ENCODE assay signal across 24 mouse cellular contexts in the genomic region with DNA sequence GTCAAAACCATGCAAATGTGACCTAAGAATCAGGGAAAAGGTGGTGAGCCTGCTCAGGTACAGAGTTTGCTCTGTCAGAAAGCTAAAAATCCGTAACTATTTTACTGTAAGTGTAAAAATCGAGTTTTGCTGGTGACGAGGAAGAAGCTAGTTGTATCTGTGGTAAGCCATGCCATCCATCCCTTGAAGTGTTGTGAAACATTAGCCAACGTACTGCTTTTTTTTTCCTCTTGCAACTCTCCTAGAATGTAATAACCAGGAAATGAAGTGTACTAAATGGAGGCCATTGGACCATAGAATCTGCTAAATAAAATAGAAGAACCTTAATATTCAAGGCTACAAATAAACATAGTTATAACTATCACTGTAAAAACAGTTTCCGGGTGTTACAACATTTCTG. TPM values are rescaled to one million over a fixed set of nuclear protein-coding genes. Genes with fewer than 3 reads are reported as not detected.
"Had no signal": no experiment of that assay in that cellular context is flagged by ENCODE, and none has a peak within 500 bp of the region (broad histone marks: within the 10 kb centered on the region; RNA-seq: fewer than 3 reads in every experiment).

No protein-coding gene starts in this region.

- H3K9ac ChIP-seq: heart, embryonic 12.5 days; hindbrain, embryonic 12.5 days; hindbrain, embryonic 14.5 days; intestine, embryonic 15.5 days; limb, embryonic 12.5 days had no signal

- H3K9me3 ChIP-seq: heart, embryonic 10.5 days; heart, embryonic 12.5 days; hindbrain, embryonic 10.5 days; hindbrain, embryonic 12.5 days; intestine, embryonic 15.5 days; limb, embryonic 10.5 days; limb, embryonic 12.5 days had no signal

- DNase-seq: gastrocnemius, postnatal 14 days; gastrocnemius, postnatal 36 days; heart, adult 18-20 months; heart, postnatal 10 days; heart, postnatal 4 days; kidney, adult 18-20 months; kidney, adult 8-10 months; kidney, postnatal 10 days; kidney, postnatal 25 days; kidney, postnatal 4 days; liver had no signal

- H3K4me1 ChIP-seq: hindbrain, embryonic 10.5 days; hindbrain, embryonic 12.5 days; intestine, embryonic 15.5 days had no signal

- H3K4me2 ChIP-seq: heart, embryonic 12.5 days; hindbrain, embryonic 12.5 days; hindbrain, embryonic 14.5 days; intestine, embryonic 15.5 days; limb, embryonic 12.5 days; liver, embryonic 11.5 days had no signal

- ATAC-seq: hindbrain, embryonic 16.5 days; inflammation-experienced regulatory T-cells, adult 6 months; intestine, embryonic 15.5 days had no signal

- H3K4me3 ChIP-seq: heart, embryonic 10.5 days; heart, embryonic 12.5 days; hindbrain, embryonic 10.5 days; hindbrain, embryonic 12.5 days; intestine, embryonic 15.5 days; layer of hippocampus, adult 2 months; left cerebral cortex, adult 2 months; limb, embryonic 10.5 days; limb, embryonic 12.5 days had no signal

- H3K27me3 ChIP-seq: heart, embryonic 12.5 days; hindbrain, embryonic 12.5 days; intestine, embryonic 15.5 days; limb, embryonic 12.5 days had no signal

- H3K27ac ChIP-seq: heart, embryonic 10.5 days; hindbrain, embryonic 10.5 days; hindbrain, embryonic 12.5 days; hindbrain, embryonic 14.5 days; intestine, embryonic 15.5 days; layer of hippocampus, adult 2 months; left cerebral cortex, adult 2 months; limb, embryonic 10.5 days; limb, embryonic 12.5 days had no signal

RNA-seq across cellular contexts. Expression of gene Ccn1, which starts 41.5 kb away (rescaled TPM):
- polyA plus RNA-seq: inflammation-experienced regulatory T-cells, adult 6 months had no signal
